Mouse (Mus musculus) MEL (cell line): ENCODE data around the gene Tom1l2. TPM values are rescaled to one million over a fixed set of nuclear protein-coding genes. Genes with fewer than 3 reads are reported as not detected.
A peak's percentile ranks its signal among the peaks of the same experiment; 100 is the strongest.

ENCODE experiments used
- DNase-seq: peaks from one replicate; pipeline ENCODE4 v3.0.0; 2011; ENCODE audit warnings: low read depth, low spot score
- H3K27ac ChIP-seq: 2 replicates; pipeline ENCODE4 v1.5.1; 2012; ENCODE audit warnings: low read depth, mild to moderate bottlenecking, control low read depth, low read length, moderate library complexity; ENCODE audit not compliant: control insufficient read depth
- H3K27me3 ChIP-seq, 2 experiments: fragments of 150-350 bp in 1 of 2; sonication (generic) in 1 of 2; 2 replicates each; pipeline ENCODE4 v1.6.1; 2012; ENCODE audit warnings: low read length in 2 of 2, mild to moderate bottlenecking in 2 of 2, improper control_type of control experiment in 1 of 2, moderate library complexity in 1 of 2; ENCODE audit not compliant: insufficient read depth in 2 of 2, control insufficient read depth in 1 of 2
- H3K36me3 ChIP-seq, 2 experiments: 2 replicates each; pipeline ENCODE4 v1.6.1; 2012 to 2014; ENCODE audit warnings: low read length in 2 of 2, improper control_type of control experiment in 1 of 2, inconsistent platforms in 1 of 2, mild to moderate bottlenecking in 1 of 2; ENCODE audit not compliant: insufficient read depth in 2 of 2, control insufficient read depth in 1 of 2
- H3K4me1 ChIP-seq, 2 experiments: fragments of 150-350 bp in 1 of 2; sonication (generic) in 1 of 2; 2 replicates each; pipeline ENCODE4 v1.6.1; 2012; ENCODE audit warnings: low read length in 2 of 2, improper control_type of control experiment in 1 of 2, mild to moderate bottlenecking in 1 of 2; ENCODE audit not compliant: insufficient read depth in 2 of 2, control insufficient read depth in 1 of 2
- H3K4me3 ChIP-seq, 2 experiments: fragments of 150-350 bp in 1 of 2; sonication (generic) in 1 of 2; 2 replicates each; pipeline ENCODE4 v1.5.1; 2012; ENCODE audit warnings: low read depth in 2 of 2, low read length in 2 of 2, mild to moderate bottlenecking in 2 of 2, moderate library complexity in 2 of 2, control low read depth in 1 of 2, improper control_type of control experiment in 1 of 2; ENCODE audit not compliant: control insufficient read depth in 1 of 2, insufficient read depth in 1 of 2
- H3K79me2 ChIP-seq: 2 replicates; pipeline ENCODE4 v1.6.1; 2012; ENCODE audit warnings: mild to moderate bottlenecking, low read length, moderate library complexity; ENCODE audit not compliant: control insufficient read depth, poor library complexity, insufficient read depth
- H3K9ac ChIP-seq: 2 replicates; pipeline ENCODE4 v1.6.1; 2012; ENCODE audit warnings: low read depth, mild to moderate bottlenecking, control low read depth, low read length, moderate library complexity; ENCODE audit not compliant: control insufficient read depth, poor library complexity, severe bottlenecking
- H3K9me3 ChIP-seq: fragments of 150-350 bp; sonication (generic); replicated peaks from 2 replicates; pipeline ENCODE4 v1.6.1; 2012; ENCODE audit warnings: mild to moderate bottlenecking, low read length, improper control_type of control experiment, moderate library complexity; ENCODE audit not compliant: insufficient read depth
- BHLHE40 ChIP-seq: IDR thresholded peaks from 2 replicates; pipeline ENCODE4 v1.6.1; 2012; ENCODE audit warnings: low read depth, mild to moderate bottlenecking, inconsistent platforms, low read length, improper control_type of control experiment, borderline replicate concordance
- CHD1 ChIP-seq: IDR thresholded peaks from 2 replicates; pipeline ENCODE4 v1.6.1; 2012; ENCODE audit warnings: low read depth, mild to moderate bottlenecking, inconsistent platforms, low read length, improper control_type of control experiment
- CTCF ChIP-seq, 3 experiments: IDR thresholded peaks in 2 of 3; conservative IDR thresholded peaks in 1 of 3; 2 replicates each; pipeline ENCODE4 v1.5.1; 2011 to 2012; ENCODE audit warnings: low read length in 3 of 3, low read depth in 2 of 3, mild to moderate bottlenecking in 2 of 3, improper control_type of control experiment in 1 of 3, inconsistent platforms in 1 of 3, mixed read lengths in 1 of 3, moderate library complexity in 1 of 3; ENCODE audit not compliant: control insufficient read depth in 1 of 3, insufficient read depth in 1 of 3, poor library complexity in 1 of 3, severe bottlenecking in 1 of 3
- ELF1 ChIP-seq: IDR thresholded peaks from 2 replicates; pipeline ENCODE4 v1.6.1; 2014; ENCODE audit warnings: low read depth, mild to moderate bottlenecking, inconsistent platforms, low read length, improper control_type of control experiment, moderate library complexity
- GABPA ChIP-seq: IDR thresholded peaks from 2 replicates; pipeline ENCODE4 v1.6.1; 2012; ENCODE audit warnings: low read depth, mild to moderate bottlenecking, inconsistent platforms, low read length, improper control_type of control experiment, moderate library complexity
- GATA1 ChIP-seq: IDR thresholded peaks from 2 replicates; pipeline ENCODE4 v1.6.1; 2011; ENCODE audit warnings: low read depth, low read length, improper control_type of control experiment
- KAT2A ChIP-seq: conservative IDR thresholded peaks from 2 replicates; pipeline ENCODE4 v1.6.1; 2012; ENCODE audit warnings: low read depth, low read length, improper control_type of control experiment, inconsistent platforms
- MAFK ChIP-seq: IDR thresholded peaks from 2 replicates; pipeline ENCODE4 v1.6.1; 2011; ENCODE audit warnings: low read depth, mild to moderate bottlenecking, low read length, improper control_type of control experiment, borderline replicate concordance
- MAZ ChIP-seq: IDR thresholded peaks from 2 replicates; pipeline ENCODE4 v1.6.1; 2012; ENCODE audit warnings: low read depth, mild to moderate bottlenecking, inconsistent platforms, low read length, improper control_type of control experiment
- MEF2A ChIP-seq: IDR thresholded peaks from 2 replicates; pipeline ENCODE4 v1.6.1; 2014; ENCODE audit warnings: low read depth, mild to moderate bottlenecking, inconsistent platforms, low read length, improper control_type of control experiment; ENCODE audit not compliant: poor library complexity, insufficient replicate concordance, severe bottlenecking; ENCODE audit errors: extremely low read depth
- MYB ChIP-seq: IDR thresholded peaks from 2 replicates; pipeline ENCODE4 v1.6.1; 2011; ENCODE audit warnings: mild to moderate bottlenecking, low read depth, low read length, improper control_type of control experiment
- MYC ChIP-seq: IDR thresholded peaks from 2 replicates; pipeline ENCODE4 v1.6.1; 2011; ENCODE audit warnings: low read depth, mild to moderate bottlenecking, low read length, improper control_type of control experiment, moderate library complexity
- POLR2A ChIP-seq, 2 experiments: IDR thresholded peaks; 2 replicates each; pipeline ENCODE4 v1.6.1; 2011 to 2012; ENCODE audit warnings: low read length in 2 of 2, mild to moderate bottlenecking in 2 of 2, control low read depth in 1 of 2, improper control_type of control experiment in 1 of 2, low read depth in 1 of 2, moderate library complexity in 1 of 2; ENCODE audit not compliant: control insufficient read depth in 1 of 2, insufficient read depth in 1 of 2, poor library complexity in 1 of 2
- POLR2AphosphoS2 ChIP-seq: IDR thresholded peaks from 2 replicates; pipeline ENCODE4 v1.6.1; 2011; ENCODE audit warnings: low read length, improper control_type of control experiment
- RAD21 ChIP-seq: IDR thresholded peaks from 2 replicates; pipeline ENCODE4 v1.6.1; 2011; ENCODE audit warnings: mild to moderate bottlenecking, low read depth, low read length, improper control_type of control experiment
- SMC3 ChIP-seq: IDR thresholded peaks from 2 replicates; pipeline ENCODE4 v1.6.1; 2011; ENCODE audit warnings: low read depth, low read length, improper control_type of control experiment
- TAL1 ChIP-seq: IDR thresholded peaks from 2 replicates; pipeline ENCODE4 v1.6.1; 2012; ENCODE audit warnings: mild to moderate bottlenecking, inconsistent platforms, low read length, moderate library complexity, mixed read lengths
- USF1 ChIP-seq: IDR thresholded peaks from 2 replicates; pipeline ENCODE4 v1.6.1; 2014; ENCODE audit warnings: low read depth, mild to moderate bottlenecking, inconsistent platforms, low read length, improper control_type of control experiment, moderate library complexity
- ZC3H11A ChIP-seq: IDR thresholded peaks from 2 replicates; pipeline ENCODE4 v1.6.1; 2012; ENCODE audit warnings: low read depth, mild to moderate bottlenecking, inconsistent platforms, low read length, improper control_type of control experiment
- ZKSCAN1 ChIP-seq: IDR thresholded peaks from 2 replicates; pipeline ENCODE4 v1.6.1; 2012; ENCODE audit warnings: low read depth, mild to moderate bottlenecking, inconsistent platforms, low read length, improper control_type of control experiment, moderate library complexity
- ZMIZ1 ChIP-seq: IDR thresholded peaks from 2 replicates; pipeline ENCODE4 v1.6.1; 2012; ENCODE audit warnings: low read depth, mild to moderate bottlenecking, inconsistent platforms, low read length, improper control_type of control experiment, moderate library complexity
- ZNF384 ChIP-seq: IDR thresholded peaks from 2 replicates; pipeline ENCODE4 v1.6.1; 2012; ENCODE audit warnings: low read depth, mild to moderate bottlenecking, inconsistent platforms, low read length, improper control_type of control experiment
- polyA plus RNA-seq, 2 experiments: library from polyadenylated mRNA; stranded (reverse) in 1 of 2; unstranded in 1 of 2; fragments of >175 nt in 1 of 2; fragments of >200 nt in 1 of 2; gene quantifications; 2 replicates each; pipeline versions ENCODE4 v1.2.1 to v1.2.4; 2012; ENCODE audit warnings: low replicate concordance in 2 of 2, low read depth in 1 of 2; ENCODE audit not compliant: insufficient read length in 2 of 2, insufficient read depth in 1 of 2, missing spikeins in 1 of 2
- total RNA-seq: library from RNA; depleted of rRNA; stranded (reverse); fragments of 300-350 nt; gene quantifications from 2 replicates; pipeline ENCODE4 v1.2.3, GENCODE M21; 2012

The Tom1l2 gene
- total and polyA plus RNA-seq, 3 experiments: 6.8 to 12.2 TPM; not detected in 1

GRCm38 (mm10) chr11:60306834-60307233 is 45.9 kb downstream of the Tom1l2 start:
- TF ChIP-seq BHLHE40: peak; percentile 23; the same call in 1 of the 2 replicates
- peak; percentile 67 for TF ChIP-seq SMC3
- TF ChIP-seq ZC3H11A: peak; percentile 46; the same call in 1 of the 2 replicates
- peak; percentile 64 to 77 (median 72) for TF ChIP-seq CTCF (IDR thresholded peaks at IDR 0.05 in 2 of 3, conservative IDR thresholded peaks at IDR 0.05 in 1 of 3; ENCODE audit: control insufficient read depth in 1 of 3, insufficient read depth in 1 of 3, low read depth in 2 of 3, low read length in 3 of 3, poor library complexity in 1 of 3, severe bottlenecking in 1 of 3)
- TF ChIP-seq RAD21: peak; percentile 65
- no peak for TF ChIP-seq MEF2A
- TF ChIP-seq POLR2A (IDR thresholded peaks at IDR 0.05; ENCODE audit: control insufficient read depth in 1 of 2, insufficient read depth in 1 of 2, low read depth in 1 of 2, low read length in 2 of 2, poor library complexity in 1 of 2): no peak

GRCm38 (mm10) chr11:60305611-60306010 is 47.1 kb downstream of the Tom1l2 start:
- Histone ChIP-seq H3K27ac (no peak overlapping the region), H3K4me3 (no peak overlapping the region)

More at GRCm38 (mm10) chr11:60306834-60307233, 45.9 kb downstream of the Tom1l2 start:
- Histone ChIP-seq H3K4me3 (no peak overlapping the region), H3K27ac (no peak overlapping the region), H3K9me3 (no peaks in the 10 kb centered on the region), H3K36me3 (no peaks in the 10 kb centered on the region), H3K4me1 (peaks cover 0 to 3% of the 10 kb centered on the region in 2 experiments; a peak in 1 of 4 replicates), H3K79me2 (no peaks in the 10 kb centered on the region), H3K9ac (no peak overlapping the region), H3K27me3 (no peaks in the 10 kb centered on the region)
- peak; percentile 77 for DNase-seq

GRCm38 (mm10) chr11:60303497-60303896 is 49.2 kb downstream of the Tom1l2 start:
- TF ChIP-seq GABPA (no peak), ZNF384 (no peak), ZMIZ1 (no peak), ZC3H11A (no peak), MYB (no peak), MAFK (no peak), POLR2A (IDR thresholded peaks at IDR 0.05; ENCODE audit: control insufficient read depth in 1 of 2, insufficient read depth in 1 of 2, low read depth in 1 of 2, low read length in 2 of 2, poor library complexity in 1 of 2) (no peak), POLR2AphosphoS2 (no peak), MYC (no peak), RAD21 (no peak), MAZ (no peak), ELF1 (no peak), TAL1 (no peak), GATA1 (no peak)
- TF ChIP-seq, all 39 proteins: peak for 0
- H3K27ac ChIP-seq: no peak overlapping the region
- no peak overlapping the region for H3K4me3 ChIP-seq
- H3K9ac ChIP-seq: no peak overlapping the region
- no peaks in the 10 kb centered on the region for H3K36me3 ChIP-seq
- no peak for DNase-seq
- H3K27me3 ChIP-seq: no peaks in the 10 kb centered on the region
- peaks cover 0 to 3% of the 10 kb centered on the region in 2 experiments; a peak in 1 of 4 replicates for H3K4me1 ChIP-seq
- no peaks in the 10 kb centered on the region for H3K79me2 ChIP-seq
- H3K9me3 ChIP-seq: no peaks in the 10 kb centered on the region

More at GRCm38 (mm10) chr11:60305611-60306010, 47.1 kb downstream of the Tom1l2 start:
- DNase-seq: no peak
- Histone ChIP-seq H3K4me1 (peaks cover 0 to 3% of the 10 kb centered on the region in 2 experiments; a peak in 1 of 4 replicates), H3K9me3 (no peaks in the 10 kb centered on the region), H3K36me3 (no peaks in the 10 kb centered on the region), H3K27me3 (no peaks in the 10 kb centered on the region), H3K79me2 (no peaks in the 10 kb centered on the region), H3K9ac (no peak overlapping the region)
- TF ChIP-seq CHD1: no peak
- no peak for TF ChIP-seq GABPA
- TF ChIP-seq KAT2A: no peak
- no peak for TF ChIP-seq MAFK
- TF ChIP-seq USF1: no peak
- no peak for TF ChIP-seq MYC
- TF ChIP-seq ZKSCAN1: no peak
- no peak for TF ChIP-seq ZC3H11A
